ENCODE assay signal across 22 mouse cellular contexts in genomic region chr4:125901546-125902276, GRCm38 (mm10).
A peak's percentile ranks its signal among the peaks of the same experiment; 100 is the strongest.
DNase-seq lines count a peak whose midpoint lies in the region; ATAC-seq and TF ChIP-seq lines count a peak whose summit lies in the region.
"Had no signal": no experiment of that assay in that cellular context is flagged by ENCODE, and none has a peak within 500 bp of the region (broad histone marks: within the 10 kb centered on the region; RNA-seq: fewer than 3 reads in every experiment).

No protein-coding gene starts in this region.

- no peaks in the 10 kb centered on the region for H3K27me3 ChIP-seq in embryonic facial prominence, embryonic 11.5 days (ENCODE audit: control insufficient read depth, insufficient read depth, low read length)
- H3K27me3 ChIP-seq in embryonic facial prominence, embryonic 10.5 days (replicated peaks; ENCODE audit: low read depth, poor library complexity, severe bottlenecking) = peaks cover 3% of the 10 kb centered on the region
- H3K27me3 ChIP-seq in hindbrain, embryonic 13.5 days = 0 out of 2 replicates have a peak, but pooled peaks cover 3% of the 10 kb centered on the region
- H3K27me3 ChIP-seq in hindbrain, embryonic 12.5 days = no peaks in the 10 kb centered on the region
- no peaks in the 10 kb centered on the region for H3K27me3 ChIP-seq in testis, adult 2 months (ENCODE audit: control insufficient read depth, insufficient read depth, low read length)

- no peak overlapping the region for H3K9ac ChIP-seq in embryonic facial prominence, embryonic 11.5 days (replicated peaks; ENCODE audit: low read length)
- no peak overlapping the region for H3K9ac ChIP-seq in hindbrain, embryonic 13.5 days
- no peak overlapping the region for H3K9ac ChIP-seq in hindbrain, embryonic 12.5 days
- H3K9ac ChIP-seq: embryonic facial prominence, embryonic 15.5 days; heart, embryonic 12.5 days had no signal

- peak; percentile 19 for DNase-seq in embryonic facial prominence, embryonic 11.5 days (ENCODE audit: low spot score)
- DNase-seq in embryonic facial prominence, embryonic 10.5 days (ENCODE audit: low spot score) = no peak
- DNase-seq in testis, postnatal 10 days (ENCODE audit: low spot score) = no peak
- DNase-seq in ovary, postnatal 14 days (ENCODE audit: low spot score) = no peak
- DNase-seq: adrenal gland, postnatal 10 days; B cell, adult 2 months; cerebellum, adult 18-20 months; cerebellum, adult 9-11 months; cerebellum, postnatal 36 days; gastrocnemius, adult 2 months; gastrocnemius, postnatal 25 days had no signal

- ATAC-seq in embryonic facial prominence, embryonic 11.5 days (replicated peaks; ENCODE audit: insufficient number of reproducible peaks, low FRiP score, low TSS enrichment, low read depth) = no peak
- ATAC-seq in hindbrain, embryonic 13.5 days (ENCODE audit: low FRiP score) = no peak
- ATAC-seq in hindbrain, embryonic 12.5 days (ENCODE audit: low FRiP score) = no peak
- ATAC-seq: CD4-positive, CD25-positive, alpha-beta regulatory T cell, adult 4 months; hindbrain, embryonic 16.5 days; inflammation-experienced regulatory T-cells, adult 6 months had no signal

- no peak overlapping the region for H3K27ac ChIP-seq in embryonic facial prominence, embryonic 11.5 days (replicated peaks; ENCODE audit: low read depth, low read length)
- H3K27ac ChIP-seq in embryonic facial prominence, embryonic 10.5 days (replicated peaks) = no peak overlapping the region
- peak overlapping the region; percentile 18; the same call in 1 of the 2 replicates for H3K27ac ChIP-seq in hindbrain, embryonic 13.5 days
- no peak overlapping the region for H3K27ac ChIP-seq in hindbrain, embryonic 12.5 days
- H3K27ac ChIP-seq in testis, adult 2 months (ENCODE audit: control insufficient read depth, insufficient read depth, low read depth, low read length) = no peak overlapping the region
- H3K27ac ChIP-seq: embryonic facial prominence, embryonic 15.5 days; gastrocnemius, adult 2 months; hindbrain, embryonic 10.5 days had no signal

- no peaks in the 10 kb centered on the region for H3K4me1 ChIP-seq in embryonic facial prominence, embryonic 11.5 days (ENCODE audit: control insufficient read depth, insufficient read depth, low read length)
- peaks cover 17% of the 10 kb centered on the region for H3K4me1 ChIP-seq in embryonic facial prominence, embryonic 10.5 days
- H3K4me1 ChIP-seq in hindbrain, embryonic 13.5 days (replicated peaks) = peaks cover 38% of the 10 kb centered on the region
- H3K4me1 ChIP-seq in hindbrain, embryonic 12.5 days = peaks cover 30% of the 10 kb centered on the region
- no peaks in the 10 kb centered on the region for H3K4me1 ChIP-seq in testis, adult 2 months (ENCODE audit: control insufficient read depth, insufficient read depth, low read length)

- no peaks in the 10 kb centered on the region for H3K36me3 ChIP-seq in embryonic facial prominence, embryonic 11.5 days (replicated peaks; ENCODE audit: control insufficient read depth, insufficient read depth, low read depth, low read length)
- no peaks in the 10 kb centered on the region for H3K36me3 ChIP-seq in embryonic facial prominence, embryonic 10.5 days (replicated peaks)
- no peaks in the 10 kb centered on the region for H3K36me3 ChIP-seq in hindbrain, embryonic 13.5 days
- H3K36me3 ChIP-seq in hindbrain, embryonic 12.5 days = no peaks in the 10 kb centered on the region
- no peaks in the 10 kb centered on the region for H3K36me3 ChIP-seq in testis, adult 2 months (ENCODE audit: control insufficient read depth, insufficient read depth, low read length)
- H3K36me3 ChIP-seq: embryonic facial prominence, embryonic 15.5 days; G1E; heart, embryonic 12.5 days; hindbrain, embryonic 10.5 days had no signal

- no peak for TF ChIP-seq CTCF in testis, adult 2 months (IDR thresholded peaks at IDR 0.05; ENCODE audit: control insufficient read depth, insufficient read depth, insufficient replicate concordance, low read depth, low read length)

- no peak overlapping the region for H3K4me2 ChIP-seq in embryonic facial prominence, embryonic 11.5 days (ENCODE audit: low read depth, low read length)
- H3K4me2 ChIP-seq in hindbrain, embryonic 13.5 days = no peak overlapping the region
- no peak overlapping the region for H3K4me2 ChIP-seq in hindbrain, embryonic 12.5 days (replicated peaks)
- H3K4me2 ChIP-seq: embryonic facial prominence, embryonic 15.5 days; heart, embryonic 12.5 days had no signal

- H3K4me3 ChIP-seq in embryonic facial prominence, embryonic 11.5 days (ENCODE audit: low read depth, low read length) = no peak overlapping the region
- no peak overlapping the region for H3K4me3 ChIP-seq in embryonic facial prominence, embryonic 10.5 days
- no peak overlapping the region for H3K4me3 ChIP-seq in hindbrain, embryonic 13.5 days
- H3K4me3 ChIP-seq in hindbrain, embryonic 12.5 days = no peak overlapping the region
- peak overlapping the region; percentile 11; the same call in 1 of the 2 replicates for H3K4me3 ChIP-seq in testis, adult 2 months (ENCODE audit: control insufficient read depth, low read depth, low read length)
- H3K4me3 ChIP-seq: embryonic facial prominence, embryonic 15.5 days; erythroblast, embryonic 14.5 days; gastrocnemius, adult 2 months; heart, embryonic 12.5 days; hindbrain, embryonic 10.5 days had no signal

- 60% methylated on average over 10 of the region's 10 CpGs for WGBS in embryonic facial prominence, embryonic 11.5 days
- WGBS in embryonic facial prominence, embryonic 10.5 days = 67% methylated on average over 10 of the region's 10 CpGs
- 54% methylated on average over 10 of the region's 10 CpGs for WGBS in hindbrain, embryonic 13.5 days
- 57% methylated on average over 10 of the region's 10 CpGs for WGBS in hindbrain, embryonic 12.5 days

- no peaks in the 10 kb centered on the region for H3K9me3 ChIP-seq in embryonic facial prominence, embryonic 11.5 days (replicated peaks; ENCODE audit: control insufficient read depth, low read length)
- no peaks in the 10 kb centered on the region for H3K9me3 ChIP-seq in embryonic facial prominence, embryonic 10.5 days
- no peaks in the 10 kb centered on the region for H3K9me3 ChIP-seq in hindbrain, embryonic 13.5 days
- no peaks in the 10 kb centered on the region for H3K9me3 ChIP-seq in hindbrain, embryonic 12.5 days (replicated peaks)
- H3K9me3 ChIP-seq: embryonic facial prominence, embryonic 15.5 days; heart, embryonic 12.5 days; hindbrain, embryonic 10.5 days had no signal

- TF ChIP-seq POLR2A in testis, adult 2 months (IDR thresholded peaks at IDR 0.05; ENCODE audit: control insufficient read depth, low read depth, low read length) = no peak
